Mouse (Mus musculus) liver, embryonic 13.5 days (tissue): ENCODE results near the gene Fgfr2. TPM values are rescaled to one million over a fixed set of nuclear protein-coding genes. Genes with fewer than 3 reads are reported as not detected.
"Not testable (repeated sequence)": the region's sequence is repeated elsewhere in the genome, so short reads cannot be mapped to it uniquely, and the experiment has no call there.

Source experiments
- ATAC-seq: fragments of 200-750 bp; cut with Nextera tagmentation; 2 replicates; pipeline ENCODE4 v1.8.0; 2017; ENCODE audit warnings: low read depth, mild to moderate bottlenecking, moderate number of reproducible peaks, moderate library complexity
- DNase-seq: peaks from one replicate; pipeline ENCODE4 v3.0.0; 2022
- H3K27ac ChIP-seq: fragments of 300-500 bp; sonication (generic); 2 replicates; pipeline ENCODE4 v1.5.1; 2015; ENCODE audit warnings: moderate library complexity, mild to moderate bottlenecking, inconsistent platforms
- H3K27me3 ChIP-seq: fragments of 300-500 bp; sonication (generic); 2 replicates; pipeline ENCODE4 v1.6.1; 2015; ENCODE audit warnings: mild to moderate bottlenecking, inconsistent platforms
- H3K36me3 ChIP-seq: fragments of 300-500 bp; sonication (generic); 2 replicates; pipeline ENCODE4 v1.6.1; 2015; ENCODE audit warnings: mild to moderate bottlenecking, inconsistent platforms
- H3K4me1 ChIP-seq: fragments of 300-500 bp; sonication (generic); replicated peaks from 2 replicates; pipeline ENCODE4 v1.6.1; 2015; ENCODE audit warnings: inconsistent platforms
- H3K4me2 ChIP-seq: fragments of 300-500 bp; sonication (generic); 2 replicates; pipeline ENCODE4 v1.6.1; 2015; ENCODE audit warnings: inconsistent platforms, mild to moderate bottlenecking, moderate library complexity
- H3K4me3 ChIP-seq: fragments of 300-500 bp; sonication (generic); replicated peaks from 2 replicates; pipeline ENCODE4 v1.5.1; 2015; ENCODE audit warnings: mild to moderate bottlenecking, inconsistent platforms
- H3K9ac ChIP-seq: fragments of 300-500 bp; sonication (generic); 2 replicates; pipeline ENCODE4 v1.6.1; 2015; ENCODE audit warnings: mild to moderate bottlenecking, inconsistent platforms
- H3K9me3 ChIP-seq: fragments of 300-500 bp; sonication (generic); replicated peaks from 2 replicates; pipeline ENCODE4 v1.6.1; 2016; ENCODE audit warnings: inconsistent platforms
- WGBS: fragments of 180-500 bp; shearing (Covaris S2); methylation state at CpG from one replicate; pipeline ENCODE4 v1.1.7; 2015; ENCODE audit not compliant: insufficient replicate concordance; 5-methylcytosine and 5-hydroxymethylcytosine counted together
- polyA plus RNA-seq: library from polyadenylated mRNA; unstranded; fragments of >200 nt; fragmentation: Nextera tagmentation; extraction: Ambion mirVana; gene quantifications from 2 replicates; pipeline ENCODE4 v1.2.1, GENCODE M21; 2015

The Fgfr2 gene
- polyA plus RNA-seq, 1 experiment from 2014 or later, result 8.9 TPM

- Histone ChIP-seq H3K36me3 (no peaks in the 10 kb centered on the region), H3K4me3 (no peak overlapping the region), H3K9me3 (no peaks in the 10 kb centered on the region), H3K4me2 (no peak overlapping the region), H3K4me1 (no peaks in the 10 kb centered on the region), H3K27me3 (0 out of 2 replicates have a peak, but pooled peaks cover 5% of the 10 kb centered on the region), H3K9ac (no peak overlapping the region), H3K27ac (no peak overlapping the region)
- DNase-seq (no peak), ATAC-seq (no peak)
- WGBS, result 18% methylated on average over 3 of the region's 3 CpGs
Observed at GRCm38 (mm10) chr7:132541566-132541965, 581.6 kb downstream of the Fgfr2 start.

- Histone ChIP-seq H3K9me3 (no peaks in the 10 kb centered on the region), H3K9ac (no peak overlapping the region), H3K4me3 (no peak overlapping the region), H3K27ac (no peak overlapping the region), H3K4me1 (no peaks in the 10 kb centered on the region), H3K4me2 (no peak overlapping the region), H3K27me3 (0 out of 2 replicates have a peak, but pooled peaks cover 3% of the 10 kb centered on the region), H3K36me3 (no peaks in the 10 kb centered on the region)
- ATAC-seq (no peak), DNase-seq (no peak)
- 65% methylated on average over 4 of the region's 4 CpGs for WGBS
Observed at GRCm38 (mm10) chr7:132540597-132540996, 582.6 kb downstream of the Fgfr2 start.

- DNase-seq, result no peak
Observed at GRCm38 (mm10) chr7:132529206-132529605, 593.9 kb downstream of the Fgfr2 start.

DNA sequence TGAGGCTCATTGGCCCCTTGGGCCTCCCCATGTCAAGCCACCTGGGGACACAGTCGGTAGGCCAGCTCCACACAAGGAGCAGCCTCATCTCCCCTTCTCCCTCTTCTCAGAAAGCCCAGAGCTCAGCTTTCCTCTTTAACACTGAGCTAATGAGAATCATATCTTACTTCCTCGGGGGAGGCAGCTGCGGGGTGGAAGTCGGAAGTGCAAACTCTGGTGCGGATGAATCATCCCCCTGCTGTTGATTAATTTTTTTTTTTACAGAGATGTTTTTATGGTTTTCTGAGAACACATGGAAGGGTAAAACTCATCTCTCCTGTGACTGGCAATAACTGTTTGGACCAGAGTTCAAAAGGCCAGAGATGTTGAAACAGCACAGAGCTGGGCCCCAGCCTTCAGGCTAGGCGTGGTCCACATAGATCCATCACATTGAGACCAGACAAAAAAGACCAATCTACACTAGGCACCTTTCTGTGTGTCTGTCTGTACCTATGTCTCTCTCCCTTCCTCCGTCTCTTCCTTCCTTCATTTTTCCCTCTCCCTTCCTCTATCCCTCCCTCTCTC is 609.6 kb downstream of the Fgfr2 start:
- ATAC-seq, result no peak
- no peaks in the 10 kb centered on the region for H3K36me3 ChIP-seq
- no peaks in the 10 kb centered on the region for H3K4me1 ChIP-seq
- no peak overlapping the region for H3K27ac ChIP-seq
- no peaks in the 10 kb centered on the region for H3K9me3 ChIP-seq
- 64% methylated on average over 7 of the region's 7 CpGs for WGBS
- H3K4me2 ChIP-seq, result no peak overlapping the region
- H3K27me3 ChIP-seq, result no peaks in the 10 kb centered on the region; the same call in 1 of the 2 replicates
- H3K4me3 ChIP-seq, result no peak overlapping the region
- no peak for DNase-seq
- H3K9ac ChIP-seq, result no peak overlapping the region

More at GRCm38 (mm10) chr7:132529206-132529605, 593.9 kb downstream of the Fgfr2 start:
- Histone ChIP-seq H3K9me3 (no peaks in the 10 kb centered on the region), H3K4me2 (no peak overlapping the region), H3K27ac (no peak overlapping the region), H3K4me1 (0 out of 2 replicates have a peak, but pooled peaks cover 3% of the 10 kb centered on the region), H3K36me3 (no peaks in the 10 kb centered on the region), H3K4me3 (no peak overlapping the region), H3K27me3 (no peaks in the 10 kb centered on the region), H3K9ac (no peak overlapping the region)
- no peak for ATAC-seq
- 50% methylated on average over 3 of the region's 3 CpGs for WGBS

DNA sequence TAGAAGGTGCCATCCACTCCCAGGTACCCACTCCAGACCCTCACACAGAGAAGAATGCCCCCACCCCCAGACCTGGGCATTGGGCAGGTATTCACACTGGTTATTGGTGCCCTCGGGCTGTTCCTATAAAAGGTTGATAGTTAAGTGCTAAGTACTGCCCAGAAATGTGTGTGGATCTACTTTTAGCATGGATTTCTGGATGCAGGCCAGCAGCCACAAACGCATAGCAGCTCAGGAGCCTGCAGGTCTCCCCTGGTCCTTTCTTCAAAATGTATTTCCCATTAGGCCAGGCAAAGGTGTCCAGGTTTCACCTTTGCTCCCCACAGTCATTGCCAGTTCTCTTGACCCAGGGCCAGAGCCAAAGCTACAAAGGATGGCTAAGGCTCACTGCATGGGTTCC is 614.0 kb downstream of the Fgfr2 start:
- Histone ChIP-seq H3K27me3 (peaks cover 11% of the 10 kb centered on the region), H3K9ac (no peak overlapping the region), H3K4me3 (no peak overlapping the region), H3K4me1 (no peaks in the 10 kb centered on the region), H3K27ac (no peak overlapping the region), H3K36me3 (no peaks in the 10 kb centered on the region), H3K9me3 (no peaks in the 10 kb centered on the region), H3K4me2 (no peak overlapping the region)
- ATAC-seq, result no peak
- WGBS, result 66% methylated on average over 2 of the region's 2 CpGs
- DNase-seq, result no peak

DNA sequence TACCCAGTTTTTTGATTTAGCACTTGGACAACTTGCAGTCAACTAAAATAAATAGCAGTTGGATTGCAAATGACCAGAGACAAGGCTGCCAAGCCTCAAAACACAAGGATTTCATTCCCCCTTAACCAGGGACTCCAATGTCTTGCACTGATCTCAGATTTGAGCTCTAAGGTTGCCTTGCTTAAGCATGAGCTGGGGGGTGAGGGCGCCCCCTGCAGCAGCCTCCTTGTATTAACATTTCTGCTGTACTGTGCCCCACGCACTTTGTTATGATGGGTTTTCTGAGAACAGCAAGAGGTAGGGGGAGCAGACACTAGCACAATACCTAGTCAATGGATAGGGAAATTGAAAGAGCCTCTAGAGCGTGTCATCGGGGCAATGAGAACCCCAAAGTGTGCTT is 615.8 kb downstream of the Fgfr2 start:
- 40% methylated on average over 4 of the region's 4 CpGs for WGBS
- Histone ChIP-seq H3K4me1 (no peaks in the 10 kb centered on the region), H3K9ac (no peak overlapping the region), H3K27me3 (peaks cover 11% of the 10 kb centered on the region), H3K4me2 (no peak overlapping the region), H3K27ac (no peak overlapping the region), H3K9me3 (no peaks in the 10 kb centered on the region), H3K4me3 (no peak overlapping the region), H3K36me3 (no peaks in the 10 kb centered on the region)
- ATAC-seq (no peak), DNase-seq (no peak)

DNA sequence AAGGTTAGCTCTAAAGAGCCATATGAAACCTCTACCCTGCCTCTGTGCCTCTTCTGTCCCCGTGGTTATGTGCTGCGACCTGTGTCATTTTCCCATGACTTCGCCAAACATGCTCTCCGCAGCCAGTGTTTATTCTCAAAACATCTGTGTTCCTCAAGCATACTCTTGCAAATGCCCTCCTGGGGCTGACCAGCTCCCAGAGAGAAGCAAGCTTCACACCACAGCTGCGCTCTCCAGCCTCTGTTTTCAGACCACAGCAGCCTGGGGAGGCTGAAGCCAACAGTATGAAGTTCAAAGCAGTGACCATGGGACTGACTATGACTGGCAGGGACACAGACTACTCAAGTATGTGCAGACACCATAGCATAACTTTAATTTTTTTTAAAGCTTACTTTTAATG is 616.9 kb downstream of the Fgfr2 start:
- DNase-seq, result no peak
- Histone ChIP-seq H3K36me3 (no peaks in the 10 kb centered on the region), H3K4me2 (no peak overlapping the region), H3K4me3 (no peak overlapping the region), H3K4me1 (no peaks in the 10 kb centered on the region), H3K27ac (no peak overlapping the region), H3K27me3 (peaks cover 16% of the 10 kb centered on the region), H3K9me3 (no peaks in the 10 kb centered on the region), H3K9ac (no peak overlapping the region)
- no peak for ATAC-seq
- 51% methylated on average over 5 of the region's 5 CpGs for WGBS

GRCm38 (mm10) chr7:132502445-132502844 is 620.7 kb downstream of the Fgfr2 start:
- H3K4me2 ChIP-seq, H3K9me3 ChIP-seq, DNase-seq, H3K4me1 ChIP-seq, H3K27ac ChIP-seq, H3K9ac ChIP-seq, ATAC-seq, H3K36me3 ChIP-seq, H3K4me3 ChIP-seq: not testable (repeated sequence)
- peaks cover 16% of the 10 kb centered on the region for H3K27me3 ChIP-seq

- no peak overlapping the region for H3K4me3 ChIP-seq
- no peaks in the 10 kb centered on the region for H3K36me3 ChIP-seq
Observed at GRCm38 (mm10) chr7:132497142-132497541, 626.0 kb downstream of the Fgfr2 start.

DNA sequence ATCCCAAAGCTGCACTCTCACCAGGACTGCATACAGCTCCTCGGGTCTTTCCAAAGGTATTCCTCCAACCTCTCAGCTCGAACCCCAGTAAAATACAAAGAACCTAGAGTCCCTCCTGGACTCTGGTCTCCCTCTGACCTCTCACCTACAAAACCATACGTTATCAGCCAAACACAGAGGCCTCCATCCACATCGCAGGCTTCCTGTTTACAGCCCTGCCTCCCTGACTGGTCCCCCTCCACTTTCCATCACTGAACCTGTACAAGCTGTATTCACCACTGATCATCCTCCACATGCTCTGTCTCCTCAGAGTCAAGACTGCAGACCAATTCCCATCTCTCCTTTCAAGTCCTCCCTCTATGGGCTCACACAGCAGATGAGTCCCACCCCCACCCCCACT is 628.9 kb downstream of the Fgfr2 start:
- peaks cover 50% of the 10 kb centered on the region for H3K4me1 ChIP-seq
- 8% methylated on average over 4 of the region's 4 CpGs for WGBS
- DNase-seq, result peak; percentile 75
- peak overlapping the region; percentile 63 for H3K4me2 ChIP-seq
- no peaks in the 10 kb centered on the region for H3K27me3 ChIP-seq
- H3K27ac ChIP-seq, result peak overlapping the region; percentile 96
- peak overlapping the region; percentile 62 for H3K9ac ChIP-seq
- H3K36me3 ChIP-seq, result no peaks in the 10 kb centered on the region
- peak overlapping the region; percentile 14 for H3K4me3 ChIP-seq
- peak; percentile 86 for ATAC-seq
- H3K9me3 ChIP-seq, result no peaks in the 10 kb centered on the region

More at GRCm38 (mm10) chr7:132497142-132497541, 626.0 kb downstream of the Fgfr2 start:
- Histone ChIP-seq H3K9ac (no peak overlapping the region), H3K27ac (no peak overlapping the region), H3K27me3 (peaks cover 5% of the 10 kb centered on the region; the same call in 1 of the 2 replicates), H3K4me2 (no peak overlapping the region), H3K4me1 (peaks cover 37% of the 10 kb centered on the region), H3K9me3 (no peaks in the 10 kb centered on the region)
- no peak for DNase-seq
- ATAC-seq, result no peak
- 86% methylated on average over 3 of the region's 3 CpGs for WGBS

- ATAC-seq, result peak; percentile 90
Observed at GRCm38 (mm10) chr7:132493632-132494031, 629.5 kb downstream of the Fgfr2 start.

GRCm38 (mm10) chr7:132491902-132492301 is 631.2 kb downstream of the Fgfr2 start:
- WGBS, result 52% methylated on average over 7 of the region's 7 CpGs
- no peak overlapping the region; the same call in 1 of the 2 replicates for H3K4me2 ChIP-seq
- no peak overlapping the region for H3K4me3 ChIP-seq
- peaks cover 60% of the 10 kb centered on the region for H3K4me1 ChIP-seq
- no peak for ATAC-seq
- DNase-seq, result peak; percentile 23
- H3K9me3 ChIP-seq, result no peaks in the 10 kb centered on the region
- H3K36me3 ChIP-seq, result no peaks in the 10 kb centered on the region
- H3K9ac ChIP-seq, result no peak overlapping the region
- peak overlapping the region; percentile 96 for H3K27ac ChIP-seq
- H3K27me3 ChIP-seq, result peaks cover 8% of the 10 kb centered on the region; the same call in 1 of the 2 replicates

More at GRCm38 (mm10) chr7:132493632-132494031, 629.5 kb downstream of the Fgfr2 start:
- Histone ChIP-seq H3K27ac (peak overlapping the region; percentile 96), H3K9me3 (no peaks in the 10 kb centered on the region), H3K4me3 (peak overlapping the region; percentile 14), H3K4me2 (peak overlapping the region; percentile 63), H3K9ac (peak overlapping the region; percentile 62), H3K4me1 (peaks cover 50% of the 10 kb centered on the region), H3K36me3 (no peaks in the 10 kb centered on the region), H3K27me3 (peaks cover under 1% of the 10 kb centered on the region; the same call in 1 of the 2 replicates)
- 14% methylated on average over 3 of the region's 3 CpGs for WGBS
- DNase-seq, result peak; percentile 75
